Mouse (Mus musculus) forebrain, embryonic 14.5 days (tissue): ENCODE results near the gene Ispd. TPM values are rescaled to one million over a fixed set of nuclear protein-coding genes. Genes with fewer than 3 reads are reported as not detected.
A peak's percentile ranks its signal among the peaks of the same experiment; 100 is the strongest.

Experiments used
- ATAC-seq: fragments of 200-750 bp; cut with Nextera tagmentation; 2 replicates; pipeline ENCODE4 v1.8.0; 2017; ENCODE audit warnings: mild to moderate bottlenecking, moderate library complexity
- DNase-seq: peaks from one replicate; pipeline ENCODE4 v3.0.0-alpha.2; 2015; ENCODE audit warnings: low spot score
- H3K27ac ChIP-seq: fragments of 300-500 bp; sonication (generic); 2 replicates; pipeline ENCODE4 v1.5.1; 2014; ENCODE audit warnings: low read depth, mild to moderate bottlenecking, control low read depth, low read length, moderate library complexity
- H3K27me3 ChIP-seq: fragments of 300-500 bp; sonication (generic); replicated peaks from 2 replicates; pipeline ENCODE4 v1.6.1; 2014; ENCODE audit warnings: low read length, control low read depth, mixed read lengths; ENCODE audit not compliant: control insufficient read depth, insufficient read depth
- H3K36me3 ChIP-seq: fragments of 300-500 bp; sonication (generic); 2 replicates; pipeline ENCODE4 v1.6.1; 2014; ENCODE audit warnings: low read length, control low read depth; ENCODE audit not compliant: control insufficient read depth, insufficient read depth
- H3K4me1 ChIP-seq: fragments of 300-500 bp; sonication (generic); 2 replicates; pipeline ENCODE4 v1.6.1; 2014; ENCODE audit warnings: antibody characterized with exemption, low read length, control low read depth; ENCODE audit not compliant: control insufficient read depth, insufficient read depth
- H3K4me2 ChIP-seq: fragments of 300-500 bp; sonication (generic); 2 replicates; pipeline ENCODE4 v1.6.1; 2014; ENCODE audit warnings: mild to moderate bottlenecking, control low read depth, low read length
- H3K4me3 ChIP-seq: fragments of 300-500 bp; sonication (generic); 2 replicates; pipeline ENCODE4 v1.5.1; 2014; ENCODE audit warnings: low read depth, low read length, control low read depth
- H3K9ac ChIP-seq: fragments of 300-500 bp; sonication (generic); 2 replicates; pipeline ENCODE4 v1.6.1; 2014; ENCODE audit warnings: mild to moderate bottlenecking, low read length, control low read depth, moderate library complexity
- H3K9me3 ChIP-seq: fragments of 300-500 bp; sonication (generic); replicated peaks from 2 replicates; pipeline ENCODE4 v1.6.1; 2016; ENCODE audit warnings: low read length, control low read depth, mixed read lengths; ENCODE audit not compliant: control insufficient read depth
- WGBS: fragments of 180-500 bp; shearing (Covaris S2); extraction: QIAGEN DNeasy Blood & Tissue Kit; methylation state at CpG from one replicate; pipeline ENCODE4 v1.1.7; 2014; 5-methylcytosine and 5-hydroxymethylcytosine counted together
- polyA plus RNA-seq: library from polyadenylated mRNA; unstranded; fragments of >200 nt; fragmentation: Nextera tagmentation; extraction: Ambion mirVana; gene quantifications from 2 replicates; pipeline ENCODE4 v1.2.1, GENCODE M21; 2014

Gene Ispd
- polyA plus RNA-seq, 1 experiment from 2014 or later = 7.2 TPM

- no peak for DNase-seq
- H3K4me1 ChIP-seq = no peaks in the 10 kb centered on the region
- no peak overlapping the region for H3K4me3 ChIP-seq
- no peak for ATAC-seq
- no peaks in the 10 kb centered on the region for H3K9me3 ChIP-seq
- WGBS = 93% methylated on average over 1 of the region's 1 CpGs
- H3K27me3 ChIP-seq = no peaks in the 10 kb centered on the region
- H3K4me2 ChIP-seq = no peak overlapping the region
- H3K36me3 ChIP-seq = no peaks in the 10 kb centered on the region
- H3K9ac ChIP-seq = no peak overlapping the region
- no peak overlapping the region for H3K27ac ChIP-seq
Observed at GRCm38 (mm10) chr12:36566974-36567373, 185.7 kb downstream of the Ispd start.

- no peaks in the 10 kb centered on the region for H3K36me3 ChIP-seq
- DNase-seq (no peak), ATAC-seq (no peak)
- H3K9me3 ChIP-seq = no peaks in the 10 kb centered on the region
- no peak overlapping the region for H3K4me2 ChIP-seq
- 90% methylated on average over 4 of the region's 4 CpGs for WGBS
- H3K4me3 ChIP-seq = no peak overlapping the region
- H3K27me3 ChIP-seq = no peaks in the 10 kb centered on the region
- H3K9ac ChIP-seq = no peak overlapping the region
- H3K27ac ChIP-seq = no peak overlapping the region
- no peaks in the 10 kb centered on the region for H3K4me1 ChIP-seq
Observed at GRCm38 (mm10) chr12:36570414-36571095, 189.3 kb downstream of the Ispd start.

GRCm38 (mm10) chr12:36584828-36585227 is 203.6 kb downstream of the Ispd start:
- Histone ChIP-seq H3K4me3 (no peak overlapping the region), H3K27ac (no peak overlapping the region), H3K4me1 (no peaks in the 10 kb centered on the region), H3K4me2 (no peak overlapping the region), H3K27me3 (no peaks in the 10 kb centered on the region), H3K9ac (no peak overlapping the region), H3K9me3 (no peaks in the 10 kb centered on the region), H3K36me3 (no peaks in the 10 kb centered on the region)
- no peak for ATAC-seq
- WGBS = 79% methylated on average over 3 of the region's 3 CpGs
- DNase-seq = no peak

- H3K27ac ChIP-seq = no peak overlapping the region
- no peak for DNase-seq
- no peak for ATAC-seq
- no peak overlapping the region for H3K9ac ChIP-seq
- WGBS = 79% methylated on average over 2 of the region's 2 CpGs
- H3K4me2 ChIP-seq = no peak overlapping the region
- no peaks in the 10 kb centered on the region for H3K9me3 ChIP-seq
- no peak overlapping the region for H3K4me3 ChIP-seq
- H3K4me1 ChIP-seq = no peaks in the 10 kb centered on the region
- H3K27me3 ChIP-seq = no peaks in the 10 kb centered on the region
- no peaks in the 10 kb centered on the region for H3K36me3 ChIP-seq
Observed at GRCm38 (mm10) chr12:36597539-36598250, 216.4 kb downstream of the Ispd start.

GRCm38 (mm10) chr12:36621960-36622736 is 240.9 kb downstream of the Ispd start:
- no peak for ATAC-seq
- H3K27me3 ChIP-seq = no peaks in the 10 kb centered on the region
- H3K36me3 ChIP-seq = no peaks in the 10 kb centered on the region
- WGBS = 84% methylated on average over 7 of the region's 7 CpGs
- no peak overlapping the region for H3K4me2 ChIP-seq
- H3K27ac ChIP-seq = no peak overlapping the region
- H3K9ac ChIP-seq = no peak overlapping the region
- no peak for DNase-seq
- no peaks in the 10 kb centered on the region for H3K4me1 ChIP-seq
- H3K9me3 ChIP-seq = no peaks in the 10 kb centered on the region
- no peak overlapping the region for H3K4me3 ChIP-seq

DNA sequence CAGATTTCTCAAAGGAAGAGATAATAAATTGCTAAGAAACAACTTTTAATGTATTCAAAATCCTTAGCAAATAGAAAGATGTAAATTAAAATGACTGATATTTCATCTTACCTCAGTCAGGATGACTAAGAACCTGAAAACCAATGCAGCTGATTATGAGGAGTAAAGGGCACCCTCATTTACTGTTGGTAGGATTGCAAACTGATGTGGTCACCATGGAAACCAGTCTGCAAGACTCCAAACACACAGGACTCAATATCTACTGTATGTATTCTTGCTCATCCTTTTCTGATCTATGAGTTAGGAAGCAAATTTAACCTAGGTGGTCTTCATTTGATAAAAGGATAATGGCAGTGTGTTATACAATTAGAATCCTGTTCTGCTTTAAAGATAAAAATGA is 246.0 kb downstream of the Ispd start:
- Histone ChIP-seq H3K9me3 (no peaks in the 10 kb centered on the region), H3K4me3 (no peak overlapping the region), H3K4me2 (no peak overlapping the region), H3K27ac (no peak overlapping the region), H3K4me1 (no peaks in the 10 kb centered on the region), H3K27me3 (no peaks in the 10 kb centered on the region), H3K36me3 (no peaks in the 10 kb centered on the region), H3K9ac (no peak overlapping the region)
- ATAC-seq = no peak
- peak; percentile 20 for DNase-seq

DNA sequence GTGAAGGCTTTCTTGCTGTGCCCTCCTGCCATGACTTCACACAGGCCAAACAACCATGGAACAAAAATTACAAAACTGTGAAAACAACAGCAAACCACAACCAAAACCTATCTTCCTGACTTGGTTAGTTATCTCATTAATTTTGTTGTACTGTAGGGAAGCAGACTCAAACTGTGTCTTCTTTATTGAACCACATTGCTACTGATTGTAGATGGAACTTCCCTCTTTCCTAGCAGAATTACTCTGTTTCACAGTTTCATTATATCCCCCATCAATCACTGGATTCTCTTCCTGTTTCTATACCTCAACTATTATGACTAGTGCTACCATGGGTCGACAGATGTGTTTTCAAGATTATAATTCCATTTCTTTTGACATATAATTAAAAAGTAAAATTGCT is 251.2 kb downstream of the Ispd start:
- no peaks in the 10 kb centered on the region for H3K27me3 ChIP-seq
- no peak for DNase-seq
- H3K36me3 ChIP-seq = no peaks in the 10 kb centered on the region
- H3K4me3 ChIP-seq = no peak overlapping the region
- H3K4me1 ChIP-seq = no peaks in the 10 kb centered on the region
- H3K9me3 ChIP-seq = no peaks in the 10 kb centered on the region
- no peak overlapping the region for H3K4me2 ChIP-seq
- H3K9ac ChIP-seq = no peak overlapping the region
- ATAC-seq = no peak
- 84% methylated on average over 1 of the region's 1 CpGs for WGBS
- H3K27ac ChIP-seq = no peak overlapping the region

DNA sequence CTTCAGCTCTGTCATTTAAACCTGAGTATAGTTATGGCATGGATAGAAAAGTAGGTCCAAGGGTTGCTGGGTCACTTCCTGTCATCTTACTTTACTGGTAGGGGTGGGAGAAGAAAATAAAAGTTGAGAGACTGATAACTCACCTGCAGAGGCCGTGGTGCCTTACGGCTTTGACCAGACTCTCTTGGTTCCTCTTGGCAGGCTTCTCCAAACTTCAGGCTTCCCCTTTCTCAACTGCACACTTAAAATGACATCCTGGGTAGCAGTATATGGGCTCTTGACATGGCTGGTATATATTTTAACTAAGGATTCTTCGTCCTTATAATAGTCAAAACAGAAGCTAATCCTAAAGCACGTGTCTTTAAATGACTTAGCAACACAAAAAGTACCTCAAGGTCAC is 266.3 kb downstream of the Ispd start:
- no peaks in the 10 kb centered on the region for H3K27me3 ChIP-seq
- H3K27ac ChIP-seq = no peak overlapping the region
- DNase-seq (no peak), ATAC-seq (no peak)
- no peak overlapping the region for H3K9ac ChIP-seq
- H3K9me3 ChIP-seq = no peaks in the 10 kb centered on the region
- WGBS = 90% methylated on average over 4 of the region's 4 CpGs
- H3K36me3 ChIP-seq = no peaks in the 10 kb centered on the region
- H3K4me3 ChIP-seq = no peak overlapping the region
- no peak overlapping the region for H3K4me2 ChIP-seq
- no peaks in the 10 kb centered on the region for H3K4me1 ChIP-seq

- no peak overlapping the region for H3K9ac ChIP-seq
- H3K9me3 ChIP-seq = no peaks in the 10 kb centered on the region
- no peaks in the 10 kb centered on the region for H3K4me1 ChIP-seq
- peak; percentile 48; the same call in 1 of the 2 replicates for ATAC-seq
- DNase-seq = peak; percentile 33
- 82% methylated on average over 7 of the region's 7 CpGs for WGBS
- H3K27ac ChIP-seq = no peak overlapping the region
- no peaks in the 10 kb centered on the region for H3K36me3 ChIP-seq
- no peak overlapping the region for H3K4me3 ChIP-seq
- H3K27me3 ChIP-seq = no peaks in the 10 kb centered on the region
- no peak overlapping the region for H3K4me2 ChIP-seq
Observed at GRCm38 (mm10) chr12:36662496-36662895, 281.2 kb downstream of the Ispd start.
